Mouse (Mus musculus) adrenal gland, adult 8-10 months (tissue): ENCODE measurements at regions not wholly inside any gene's neighbourhood (a gene's known extent, or its start where the extent isn't known, plus 50 kb on each side); places are given as distances from the start of the nearest gene placed in this dataset.
"Not testable (repeated sequence)": the region's sequence is repeated elsewhere in the genome, so short reads cannot be mapped to it uniquely, and the experiment has no call there.

ENCODE experiments used
- DNase-seq: peaks from one replicate; pipeline ENCODE4 v3.0.0; 2022

- DNase-seq: no peak
Measured at GRCm38 (mm10) chr1:181262496-181262895, 50.7 kb upstream of the Wdr26 start.

- no peak for DNase-seq
Measured at GRCm38 (mm10) chr1:181263216-181263615, 51.4 kb upstream of the Wdr26 start.

- DNase-seq: not testable (repeated sequence)
Measured at GRCm38 (mm10) chr1:181270469-181270868, 58.7 kb upstream of the Wdr26 start.

GRCm38 (mm10) chr1:181271164-181271563 is 59.4 kb upstream of the Wdr26 start:
- no peak for DNase-seq

- no peak for DNase-seq
Measured at GRCm38 (mm10) chr1:181271821-181272220, 60.0 kb upstream of the Wdr26 start.

- DNase-seq: peak; percentile 68
Measured at GRCm38 (mm10) chr1:181272622-181273296, 61.0 kb upstream of the Wdr26 start.

- DNase-seq: no peak
Measured at GRCm38 (mm10) chr1:181273540-181274204, 61.9 kb upstream of the Wdr26 start.

- DNase-seq: no peak
Measured at GRCm38 (mm10) chr1:181280826-181281225, 69.0 kb upstream of the Wdr26 start.

GRCm38 (mm10) chr1:181282986-181283385 is 69.4 kb upstream of the Cnih3 start:
- not testable (repeated sequence) for DNase-seq

GRCm38 (mm10) chr1:181283539-181283938 is 68.9 kb upstream of the Cnih3 start:
- DNase-seq: not testable (repeated sequence)

- DNase-seq: no peak
Measured at GRCm38 (mm10) chr1:181284301-181285197, 67.9 kb upstream of the Cnih3 start.

GRCm38 (mm10) chr1:181285600-181285999 is 66.8 kb upstream of the Cnih3 start:
- DNase-seq: no peak

GRCm38 (mm10) chr1:181286146-181286545 is 66.3 kb upstream of the Cnih3 start:
- no peak for DNase-seq

- DNase-seq: no peak
Measured at GRCm38 (mm10) chr1:181287166-181287565, 65.3 kb upstream of the Cnih3 start.

- DNase-seq: no peak
Measured at GRCm38 (mm10) chr1:181289385-181290035, 62.9 kb upstream of the Cnih3 start.

- no peak for DNase-seq
Measured at GRCm38 (mm10) chr1:181291202-181291601, 61.2 kb upstream of the Cnih3 start.

GRCm38 (mm10) chr1:181291966-181292365 is 60.5 kb upstream of the Cnih3 start:
- no peak for DNase-seq

GRCm38 (mm10) chr1:181293079-181293865 is 59.2 kb upstream of the Cnih3 start:
- no peak for DNase-seq

GRCm38 (mm10) chr1:181295651-181296050 is 56.8 kb upstream of the Cnih3 start:
- DNase-seq: no peak

GRCm38 (mm10) chr1:181298063-181298462 is 54.4 kb upstream of the Cnih3 start:
- DNase-seq: no peak

GRCm38 (mm10) chr1:181299075-181299665 is 53.3 kb upstream of the Cnih3 start:
- DNase-seq: no peak
